Mouse (Mus musculus) left cerebral cortex, postnatal 14 days (tissue): Measurements from ENCODE around the gene Xlr4c. TPM values are rescaled to one million over a fixed set of nuclear protein-coding genes. Genes with fewer than 3 reads are reported as not detected.
"Not testable (repeated sequence)": the region's sequence is repeated elsewhere in the genome, so short reads cannot be mapped to it uniquely, and the experiment has no call there.

Source experiments
- DNase-seq, 2 experiments: peaks; one replicate each; pipeline ENCODE4 v3.0.0; 2021 to 2022; ENCODE audit warnings: low spot score in 2 of 2, mixed read lengths in 1 of 2
- intact Hi-C: fragments of 180-260 bp; cut with DNase I; formaldehyde crosslinking; loops from one replicate; pipeline ENCODE4 v1.15.1; 2025
- long read RNA-seq, 2 experiments: library from polyadenylated mRNA; stranded (forward); transcript quantifications; one replicate each; pipeline ENCODE4 v2.0.0; 2021
- total RNA-seq, 2 experiments: library from RNA; stranded (reverse); gene quantifications; 2 replicates each; pipeline ENCODE4 v1.2.3; 2021

The Xlr4c gene
- total RNA-seq, result not detected
- long read RNA-seq, experiment 1, result 0 reads
- long read RNA-seq, experiment 2, result 0 reads

GRCm38 (mm10) chrX:73242821-73243325, at the start of gene Xlr4c:
Gene Xlr4c, minus strand, starts transcription at chrX:73243130.
- DNase-seq, intact Hi-C loops: not testable (repeated sequence)

GRCm38 (mm10) chrX:73265270-73265669, 22.3 kb upstream of the Xlr4c start, which contains the start of gene Xlr3c:
Gene Xlr3c, minus strand, starts transcription at chrX:73265390.
- DNase-seq, intact Hi-C loops: not testable (repeated sequence)

GRCm38 (mm10) chrX:73262428-73262827, 19.5 kb upstream of the Xlr4c start:
- DNase-seq, intact Hi-C loops: not testable (repeated sequence)

GRCm38 (mm10) chrX:73229288-73229687, 13.6 kb downstream of the Xlr4c start:
- DNase-seq, result no peak
- intact Hi-C loops, result loop anchor here (2.0 to 10.0 kb wide), 2 partner anchors 114 to 164 kb away; partner anchors contain the start of genes Pnma3 and Zfp275

GRCm38 (mm10) chrX:73228606-73229214, 14.2 kb downstream of the Xlr4c start:
- intact Hi-C loops, result loop anchor here (2.0 to 10.0 kb wide), 2 partner anchors 114 to 164 kb away; partner anchors contain the start of genes Pnma3 and Zfp275
- DNase-seq, result peak; percentile 39 to 48

GRCm38 (mm10) chrX:73227914-73228605, 14.9 kb downstream of the Xlr4c start, which contains the start of gene F8a:
Gene F8a, plus strand, starts transcription at chrX:73228291.
- intact Hi-C loops, result loop anchor here (2.0 to 10.0 kb wide), 2 partner anchors 115 to 163 kb away; partner anchors contain the start of genes Pnma3 and Zfp275
- peak; percentile 73 to 79 for DNase-seq

GRCm38 (mm10) chrX:73225365-73225764, 17.6 kb downstream of the Xlr4c start:
- intact Hi-C loops, result loop anchor here (10.0 kb wide), 1 partner anchor 161 kb away; the partner anchor contains the start of gene Pnma3

GRCm38 (mm10) chrX:73213819-73214564, 28.9 kb downstream of the Xlr4c start, which contains the start of gene Xlr4b:
Gene Xlr4b, plus strand, starts transcription at chrX:73214333.
- intact Hi-C loops, DNase-seq: not testable (repeated sequence)

More at GRCm38 (mm10) chrX:73225365-73225764, 17.6 kb downstream of the Xlr4c start:
- no peak for DNase-seq

GRCm38 (mm10) chrX:73191934-73192333, 51.0 kb downstream of the Xlr4c start, which contains the start of gene Xlr3b:
Gene Xlr3b, plus strand, starts transcription at chrX:73192207.
- peak in 1 of 2 experiments; percentile 3 for DNase-seq

More at GRCm38 (mm10) chrX:73191934-73192333, 51.0 kb downstream of the Xlr4c start, which contains the start of gene Xlr3b:
- intact Hi-C loops, result not testable (repeated sequence)

Other genes with a start within 250 kb of the Xlr4c start
- under 1 TPM; 0.44 to 0.51 TPM for gene Pnma5, start 206.0 kb downstream of the Xlr4c start, total RNA-seq
- 10 to 100 TPM; 18.1 to 19.6 TPM for gene Pnma3, start 178.3 kb downstream of the Xlr4c start, total RNA-seq
- gene Xlr4a, start 160.7 kb downstream of the Xlr4c start, total RNA-seq, result 1 to 10 TPM in 1 of 2 experiments, under 1 TPM in 1; 0.80 to 1.2 TPM
- 1 to 10 TPM in 1 of 2 experiments, not detected in 1; 1.1 TPM for gene Xlr3a, start 146.0 kb downstream of the Xlr4c start, total RNA-seq
- 1 to 10 TPM; 1.8 to 1.9 TPM for gene Gm14685, start 126.1 kb downstream of the Xlr4c start, total RNA-seq
- gene Xlr5b, start 94.3 kb downstream of the Xlr4c start, total RNA-seq, result not detected
- gene DXBay18, start 93.7 kb downstream of the Xlr4c start, total RNA-seq, result 1 to 10 TPM in 1 of 2 experiments, under 1 TPM in 1; 0.93 to 1.1 TPM
- gene Spin2d, start 66.1 kb downstream of the Xlr4c start, total RNA-seq, result not detected
- gene Xlr3b, start 50.9 kb downstream of the Xlr4c start, total RNA-seq, result 10 to 100 TPM in 1 of 2 experiments, 1 to 10 TPM in 1; 4.3 to 11.2 TPM
- 1 to 10 TPM in 1 of 2 experiments, not detected in 1; 1.5 TPM for gene Xlr4b, start 28.8 kb downstream of the Xlr4c start, total RNA-seq
- gene F8a, start 14.8 kb downstream of the Xlr4c start, total RNA-seq, result 10 to 100 TPM; 14.6 to 14.7 TPM
- not detected for gene Xlr3c, start 22.3 kb upstream of the Xlr4c start, total RNA-seq
- gene Xlr5a, start 49.8 kb upstream of the Xlr4c start, total RNA-seq, result not detected
- gene Xlr5c, start 49.8 kb upstream of the Xlr4c start, total RNA-seq, result not detected
- gene Gm45015, start 93.7 kb upstream of the Xlr4c start, total RNA-seq, result not detected
- gene Zfp275, start 99.5 kb upstream of the Xlr4c start, total RNA-seq, result 10 to 100 TPM; 16.2 to 17.9 TPM
- gene Gm18336, start 155.6 kb upstream of the Xlr4c start, total RNA-seq, result under 1 TPM; 0.15 TPM
- 1 to 10 TPM; 1.5 to 2.1 TPM for gene Zfp92, start 168.0 kb upstream of the Xlr4c start, total RNA-seq
- gene Trex2, start 192.2 kb upstream of the Xlr4c start, total RNA-seq, result not detected
- 1 to 10 TPM; 8.6 TPM for gene Haus7, start 215.9 kb upstream of the Xlr4c start, total RNA-seq
- 10 to 100 TPM; 27.0 to 29.0 TPM for gene Bgn, start 240.5 kb upstream of the Xlr4c start, total RNA-seq